Mouse (Mus musculus) MEL (cell line): ENCODE measurements around the gene Fkbp5. TPM values are rescaled to one million over a fixed set of nuclear protein-coding genes. Genes with fewer than 3 reads are reported as not detected.

Experiments
- DNase-seq: peaks from one replicate; pipeline ENCODE4 v3.0.0; 2011; ENCODE audit warnings: low read depth, low spot score
- H3K27ac ChIP-seq: 2 replicates; pipeline ENCODE4 v1.5.1; 2012; ENCODE audit warnings: low read depth, mild to moderate bottlenecking, control low read depth, low read length, moderate library complexity; ENCODE audit not compliant: control insufficient read depth
- H3K27me3 ChIP-seq, 2 experiments: fragments of 150-350 bp in 1 of 2; sonication (generic) in 1 of 2; 2 replicates each; pipeline ENCODE4 v1.6.1; 2012; ENCODE audit warnings: low read length in 2 of 2, mild to moderate bottlenecking in 2 of 2, improper control_type of control experiment in 1 of 2, moderate library complexity in 1 of 2; ENCODE audit not compliant: insufficient read depth in 2 of 2, control insufficient read depth in 1 of 2
- H3K36me3 ChIP-seq, 2 experiments: 2 replicates each; pipeline ENCODE4 v1.6.1; 2012 to 2014; ENCODE audit warnings: low read length in 2 of 2, improper control_type of control experiment in 1 of 2, inconsistent platforms in 1 of 2, mild to moderate bottlenecking in 1 of 2; ENCODE audit not compliant: insufficient read depth in 2 of 2, control insufficient read depth in 1 of 2
- H3K4me1 ChIP-seq, 2 experiments: fragments of 150-350 bp in 1 of 2; sonication (generic) in 1 of 2; 2 replicates each; pipeline ENCODE4 v1.6.1; 2012; ENCODE audit warnings: low read length in 2 of 2, improper control_type of control experiment in 1 of 2, mild to moderate bottlenecking in 1 of 2; ENCODE audit not compliant: insufficient read depth in 2 of 2, control insufficient read depth in 1 of 2
- H3K4me3 ChIP-seq, 2 experiments: fragments of 150-350 bp in 1 of 2; sonication (generic) in 1 of 2; 2 replicates each; pipeline ENCODE4 v1.5.1; 2012; ENCODE audit warnings: low read depth in 2 of 2, low read length in 2 of 2, mild to moderate bottlenecking in 2 of 2, moderate library complexity in 2 of 2, control low read depth in 1 of 2, improper control_type of control experiment in 1 of 2; ENCODE audit not compliant: control insufficient read depth in 1 of 2, insufficient read depth in 1 of 2
- H3K79me2 ChIP-seq: 2 replicates; pipeline ENCODE4 v1.6.1; 2012; ENCODE audit warnings: mild to moderate bottlenecking, low read length, moderate library complexity; ENCODE audit not compliant: control insufficient read depth, poor library complexity, insufficient read depth
- H3K9ac ChIP-seq: 2 replicates; pipeline ENCODE4 v1.6.1; 2012; ENCODE audit warnings: low read depth, mild to moderate bottlenecking, control low read depth, low read length, moderate library complexity; ENCODE audit not compliant: control insufficient read depth, poor library complexity, severe bottlenecking
- H3K9me3 ChIP-seq: fragments of 150-350 bp; sonication (generic); replicated peaks from 2 replicates; pipeline ENCODE4 v1.6.1; 2012; ENCODE audit warnings: mild to moderate bottlenecking, low read length, improper control_type of control experiment, moderate library complexity; ENCODE audit not compliant: insufficient read depth
- CHD1 ChIP-seq: IDR thresholded peaks from 2 replicates; pipeline ENCODE4 v1.6.1; 2012; ENCODE audit warnings: low read depth, mild to moderate bottlenecking, inconsistent platforms, low read length, improper control_type of control experiment
- CHD2 ChIP-seq: IDR thresholded peaks from 2 replicates; pipeline ENCODE4 v1.6.1; 2011; ENCODE audit warnings: low read length, improper control_type of control experiment
- CTCF ChIP-seq, 3 experiments: IDR thresholded peaks in 2 of 3; conservative IDR thresholded peaks in 1 of 3; 2 replicates each; pipeline ENCODE4 v1.5.1; 2011 to 2012; ENCODE audit warnings: low read length in 3 of 3, low read depth in 2 of 3, mild to moderate bottlenecking in 2 of 3, improper control_type of control experiment in 1 of 3, inconsistent platforms in 1 of 3, mixed read lengths in 1 of 3, moderate library complexity in 1 of 3; ENCODE audit not compliant: control insufficient read depth in 1 of 3, insufficient read depth in 1 of 3, poor library complexity in 1 of 3, severe bottlenecking in 1 of 3
- ELF1 ChIP-seq: IDR thresholded peaks from 2 replicates; pipeline ENCODE4 v1.6.1; 2014; ENCODE audit warnings: low read depth, mild to moderate bottlenecking, inconsistent platforms, low read length, improper control_type of control experiment, moderate library complexity
- EP300 ChIP-seq, 2 experiments: IDR thresholded peaks; 2 replicates each; pipeline ENCODE4 v1.6.1; 2011; ENCODE audit warnings: improper control_type of control experiment in 2 of 2, low read length in 2 of 2, low read depth in 1 of 2, mild to moderate bottlenecking in 1 of 2
- ETS1 ChIP-seq: IDR thresholded peaks from 2 replicates; pipeline ENCODE4 v1.6.1; 2012; ENCODE audit warnings: low read depth, mild to moderate bottlenecking, inconsistent platforms, low read length, improper control_type of control experiment, moderate library complexity
- GABPA ChIP-seq: IDR thresholded peaks from 2 replicates; pipeline ENCODE4 v1.6.1; 2012; ENCODE audit warnings: low read depth, mild to moderate bottlenecking, inconsistent platforms, low read length, improper control_type of control experiment, moderate library complexity
- HCFC1 ChIP-seq: IDR thresholded peaks from 2 replicates; pipeline ENCODE4 v1.6.1; 2012; ENCODE audit warnings: low read depth, mild to moderate bottlenecking, inconsistent platforms, low read length, improper control_type of control experiment, moderate library complexity
- JUND ChIP-seq: IDR thresholded peaks from 2 replicates; pipeline ENCODE4 v1.6.1; 2011; ENCODE audit warnings: low read depth, mild to moderate bottlenecking, improper control_type of control experiment, low read length
- KAT2A ChIP-seq: conservative IDR thresholded peaks from 2 replicates; pipeline ENCODE4 v1.6.1; 2012; ENCODE audit warnings: low read depth, low read length, improper control_type of control experiment, inconsistent platforms
- MAFK ChIP-seq: IDR thresholded peaks from 2 replicates; pipeline ENCODE4 v1.6.1; 2011; ENCODE audit warnings: low read depth, mild to moderate bottlenecking, low read length, improper control_type of control experiment, borderline replicate concordance
- MAX ChIP-seq: IDR thresholded peaks from 2 replicates; pipeline ENCODE4 v1.6.1; 2011; ENCODE audit warnings: low read length, improper control_type of control experiment
- MAZ ChIP-seq: IDR thresholded peaks from 2 replicates; pipeline ENCODE4 v1.6.1; 2012; ENCODE audit warnings: low read depth, mild to moderate bottlenecking, inconsistent platforms, low read length, improper control_type of control experiment
- MEF2A ChIP-seq: IDR thresholded peaks from 2 replicates; pipeline ENCODE4 v1.6.1; 2014; ENCODE audit warnings: low read depth, mild to moderate bottlenecking, inconsistent platforms, low read length, improper control_type of control experiment; ENCODE audit not compliant: poor library complexity, insufficient replicate concordance, severe bottlenecking; ENCODE audit errors: extremely low read depth
- MXI1 ChIP-seq: IDR thresholded peaks from 2 replicates; pipeline ENCODE4 v1.6.1; 2011; ENCODE audit warnings: mild to moderate bottlenecking, low read depth, low read length, improper control_type of control experiment
- MYB ChIP-seq: IDR thresholded peaks from 2 replicates; pipeline ENCODE4 v1.6.1; 2011; ENCODE audit warnings: mild to moderate bottlenecking, low read depth, low read length, improper control_type of control experiment
- MYC ChIP-seq: IDR thresholded peaks from 2 replicates; pipeline ENCODE4 v1.6.1; 2011; ENCODE audit warnings: low read depth, mild to moderate bottlenecking, low read length, improper control_type of control experiment, moderate library complexity
- NELFE ChIP-seq: IDR thresholded peaks from 2 replicates; pipeline ENCODE4 v1.6.1; 2011; ENCODE audit warnings: low read depth, low read length, improper control_type of control experiment
- POLR2A ChIP-seq, 2 experiments: IDR thresholded peaks; 2 replicates each; pipeline ENCODE4 v1.6.1; 2011 to 2012; ENCODE audit warnings: low read length in 2 of 2, mild to moderate bottlenecking in 2 of 2, control low read depth in 1 of 2, improper control_type of control experiment in 1 of 2, low read depth in 1 of 2, moderate library complexity in 1 of 2; ENCODE audit not compliant: control insufficient read depth in 1 of 2, insufficient read depth in 1 of 2, poor library complexity in 1 of 2
- POLR2AphosphoS2 ChIP-seq: IDR thresholded peaks from 2 replicates; pipeline ENCODE4 v1.6.1; 2011; ENCODE audit warnings: low read length, improper control_type of control experiment
- POLR2AphosphoS5 ChIP-seq: IDR thresholded peaks from 2 replicates; pipeline ENCODE4 v1.6.1; 2012; ENCODE audit warnings: low read depth, borderline replicate concordance, mild to moderate bottlenecking, inconsistent platforms, low read length, moderate library complexity, mixed read lengths
- RCOR1 ChIP-seq: IDR thresholded peaks from 2 replicates; pipeline ENCODE4 v1.6.1; 2012; ENCODE audit warnings: low read depth, mild to moderate bottlenecking, inconsistent platforms, low read length, improper control_type of control experiment
- SIN3A ChIP-seq: IDR thresholded peaks from 2 replicates; pipeline ENCODE4 v1.6.1; 2012; ENCODE audit warnings: low read length, improper control_type of control experiment, inconsistent platforms
- UBTF ChIP-seq: IDR thresholded peaks from 2 replicates; pipeline ENCODE4 v1.6.1; 2012; ENCODE audit warnings: low read depth, mild to moderate bottlenecking, inconsistent platforms, low read length, improper control_type of control experiment, moderate library complexity, borderline replicate concordance; ENCODE audit not compliant: insufficient read depth
- USF2 ChIP-seq, 2 experiments: IDR thresholded peaks; 2 replicates each; pipeline ENCODE4 v1.6.1; 2011 to 2012; ENCODE audit warnings: improper control_type of control experiment in 2 of 2, low read length in 2 of 2, borderline replicate concordance in 1 of 2, inconsistent platforms in 1 of 2, low read depth in 1 of 2, mild to moderate bottlenecking in 1 of 2; ENCODE audit not compliant: insufficient read depth in 1 of 2
- ZC3H11A ChIP-seq: IDR thresholded peaks from 2 replicates; pipeline ENCODE4 v1.6.1; 2012; ENCODE audit warnings: low read depth, mild to moderate bottlenecking, inconsistent platforms, low read length, improper control_type of control experiment
- ZKSCAN1 ChIP-seq: IDR thresholded peaks from 2 replicates; pipeline ENCODE4 v1.6.1; 2012; ENCODE audit warnings: low read depth, mild to moderate bottlenecking, inconsistent platforms, low read length, improper control_type of control experiment, moderate library complexity
- ZMIZ1 ChIP-seq: IDR thresholded peaks from 2 replicates; pipeline ENCODE4 v1.6.1; 2012; ENCODE audit warnings: low read depth, mild to moderate bottlenecking, inconsistent platforms, low read length, improper control_type of control experiment, moderate library complexity
- ZNF384 ChIP-seq: IDR thresholded peaks from 2 replicates; pipeline ENCODE4 v1.6.1; 2012; ENCODE audit warnings: low read depth, mild to moderate bottlenecking, inconsistent platforms, low read length, improper control_type of control experiment
- polyA plus RNA-seq, 2 experiments: library from polyadenylated mRNA; stranded (reverse) in 1 of 2; unstranded in 1 of 2; fragments of >175 nt in 1 of 2; fragments of >200 nt in 1 of 2; gene quantifications; 2 replicates each; pipeline versions ENCODE4 v1.2.1 to v1.2.4; 2012; ENCODE audit warnings: low replicate concordance in 2 of 2, low read depth in 1 of 2; ENCODE audit not compliant: insufficient read length in 2 of 2, insufficient read depth in 1 of 2, missing spikeins in 1 of 2
- total RNA-seq: library from RNA; depleted of rRNA; stranded (reverse); fragments of 300-350 nt; gene quantifications from 2 replicates; pipeline ENCODE4 v1.2.3, GENCODE M21; 2012

Fkbp5 gene
- total and polyA plus RNA-seq, 3 experiments = 16.6 to 184 (median 44.3) TPM

GRCm38 (mm10) chr17:28485446-28485948 is 31.8 kb downstream of the Fkbp5 start:
- H3K4me1 ChIP-seq = no peaks in the 10 kb centered on the region; a peak in 1 of 4 replicates
- H3K27ac ChIP-seq = peak overlapping the region; percentile 50
- TF ChIP-seq MEF2A = no peak
- TF ChIP-seq POLR2A (IDR thresholded peaks at IDR 0.05; ENCODE audit: control insufficient read depth in 1 of 2, insufficient read depth in 1 of 2, low read depth in 1 of 2, low read length in 2 of 2, poor library complexity in 1 of 2) = no peak
- TF ChIP-seq KAT2A = no peak
- TF ChIP-seq UBTF = no peak; the same call in 1 of the 2 replicates
- TF ChIP-seq HCFC1 = no peak
- no peak for TF ChIP-seq ZNF384
- TF ChIP-seq ZMIZ1 = no peak
- no peak for TF ChIP-seq MAFK
- TF ChIP-seq NELFE = no peak
- no peak for TF ChIP-seq POLR2AphosphoS5
- TF ChIP-seq GABPA = no peak
- no peak for TF ChIP-seq JUND
- DNase-seq = no peak
- H3K9ac ChIP-seq = peak overlapping the region; percentile 85
- H3K9me3 ChIP-seq = no peaks in the 10 kb centered on the region
- peaks cover 0 to 6% of the 10 kb centered on the region in 2 experiments; a peak in 2 of 4 replicates for H3K36me3 ChIP-seq
- H3K4me3 ChIP-seq = peak overlapping the region; percentile 77 to 86
- H3K79me2 ChIP-seq = peaks cover 23% of the 10 kb centered on the region
- no peaks in the 10 kb centered on the region for H3K27me3 ChIP-seq

GRCm38 (mm10) chr17:28484704-28485445 is 32.5 kb downstream of the Fkbp5 start:
- Histone ChIP-seq H3K4me3 (peak overlapping the region; percentile 77 to 86), H3K27ac (peak overlapping the region; percentile 50), H3K36me3 (peaks cover 0 to 6% of the 10 kb centered on the region in 2 experiments; a peak in 2 of 4 replicates), H3K27me3 (no peaks in the 10 kb centered on the region), H3K9ac (peak overlapping the region; percentile 85), H3K79me2 (peaks cover 24% of the 10 kb centered on the region), H3K9me3 (no peaks in the 10 kb centered on the region), H3K4me1 (no peaks in the 10 kb centered on the region; a peak in 1 of 4 replicates)
- TF ChIP-seq SIN3A (peak; percentile 79), MYC (peak; percentile 37; the same call in 1 of the 2 replicates), ELF1 (no peak), HCFC1 (no peak), EP300 (IDR thresholded peaks at IDR 0.05; ENCODE audit: low read depth in 1 of 2, low read length in 2 of 2) (no peak), RCOR1 (no peak), ZKSCAN1 (no peak), MYB (no peak), CTCF (IDR thresholded peaks at IDR 0.05 in 2 of 3, conservative IDR thresholded peaks at IDR 0.05 in 1 of 3; ENCODE audit: control insufficient read depth in 1 of 3, insufficient read depth in 1 of 3, low read depth in 2 of 3, low read length in 3 of 3, poor library complexity in 1 of 3, severe bottlenecking in 1 of 3) (no peak), MAX (peak; percentile 77), ETS1 (no peak), ZC3H11A (0 out of 2 replicates have a peak, but pooled peaks have one; percentile 3), POLR2AphosphoS2 (no peak), KAT2A (no peak), ZNF384 (peak; percentile 78), POLR2A (IDR thresholded peaks at IDR 0.05; ENCODE audit: control insufficient read depth in 1 of 2, insufficient read depth in 1 of 2, low read depth in 1 of 2, low read length in 2 of 2, poor library complexity in 1 of 2) (no peak), CHD1 (peak; percentile 71; the same call in 1 of the 2 replicates), CHD2 (no peak), MEF2A (peak; percentile 34; the same call in 1 of the 2 replicates), USF2 (IDR thresholded peaks at IDR 0.05; ENCODE audit: borderline replicate concordance in 1 of 2, insufficient read depth in 1 of 2, low read depth in 1 of 2, low read length in 2 of 2) (no peak), MXI1 (peak; percentile 56), MAZ (0 out of 2 replicates have a peak, but pooled peaks have one; percentile 48), UBTF (no peak)
- peak; percentile 79 for DNase-seq
